Mouse (Mus musculus) heart, embryonic 15.5 days (tissue): ENCODE data around the gene Htr5b. TPM values are rescaled to one million over a fixed set of nuclear protein-coding genes. Genes with fewer than 3 reads are reported as not detected.

Experiments used
- ATAC-seq: fragments of 200-750 bp; cut with Nextera tagmentation; replicated peaks from 2 replicates; pipeline ENCODE4 v1.8.0; 2017; ENCODE audit warnings: low read depth, moderate TSS enrichment; ENCODE audit not compliant: insufficient number of reproducible peaks, insufficient read depth, low FRiP score
- H3K27ac ChIP-seq: fragments of 300-500 bp; sonication (generic); 2 replicates; pipeline ENCODE4 v1.5.1; 2015; ENCODE audit warnings: mild to moderate bottlenecking, inconsistent platforms
- H3K27me3 ChIP-seq: fragments of 300-500 bp; sonication (generic); 2 replicates; pipeline ENCODE4 v1.6.1; 2015; ENCODE audit warnings: inconsistent platforms
- H3K36me3 ChIP-seq: fragments of 300-500 bp; sonication (generic); 2 replicates; pipeline ENCODE4 v1.6.1; 2015; ENCODE audit warnings: mild to moderate bottlenecking, inconsistent platforms
- H3K4me1 ChIP-seq: fragments of 300-500 bp; sonication (generic); replicated peaks from 2 replicates; pipeline ENCODE4 v1.6.1; 2015; ENCODE audit warnings: inconsistent platforms
- H3K4me2 ChIP-seq: fragments of 300-500 bp; sonication (generic); 2 replicates; pipeline ENCODE4 v1.6.1; 2015; ENCODE audit warnings: inconsistent platforms, mild to moderate bottlenecking, moderate library complexity
- H3K4me3 ChIP-seq: fragments of 300-500 bp; sonication (generic); 2 replicates; pipeline ENCODE4 v1.5.1; 2015; ENCODE audit warnings: mild to moderate bottlenecking, inconsistent platforms
- H3K9ac ChIP-seq: fragments of 300-500 bp; sonication (generic); 2 replicates; pipeline ENCODE4 v1.6.1; 2015; ENCODE audit warnings: mild to moderate bottlenecking, inconsistent platforms
- H3K9me3 ChIP-seq: fragments of 300-500 bp; sonication (generic); replicated peaks from 2 replicates; pipeline ENCODE4 v1.6.1; 2016; ENCODE audit warnings: inconsistent platforms
- WGBS: fragments of 180-500 bp; shearing (Covaris S2); methylation state at CpG from one replicate; pipeline ENCODE4 v1.1.7; 2015; ENCODE audit warnings: mixed read lengths; 5-methylcytosine and 5-hydroxymethylcytosine counted together
- polyA plus RNA-seq: library from polyadenylated mRNA; unstranded; fragments of >200 nt; fragmentation: Nextera tagmentation; extraction: Ambion mirVana; gene quantifications from 2 replicates; pipeline ENCODE4 v1.2.1, GENCODE M21; 2015

Gene Htr5b
- polyA plus RNA-seq, 1 experiment from 2014 or later: 0.06 TPM

- H3K36me3 ChIP-seq: no peaks in the 10 kb centered on the region
- H3K9ac ChIP-seq: no peak overlapping the region
- no peak overlapping the region for H3K4me3 ChIP-seq
- H3K27me3 ChIP-seq: peaks cover 38% of the 10 kb centered on the region
- H3K27ac ChIP-seq: no peak overlapping the region
- 48% methylated on average over 7 of the region's 7 CpGs for WGBS
- no peaks in the 10 kb centered on the region for H3K9me3 ChIP-seq
- ATAC-seq: no peak; the same call in 1 of the 2 replicates
- H3K4me2 ChIP-seq: no peak overlapping the region
- H3K4me1 ChIP-seq: peaks cover 15% of the 10 kb centered on the region
Observed at GRCm38 (mm10) chr1:121531439-121531838, 3.2 kb upstream of the Htr5b start.

DNA sequence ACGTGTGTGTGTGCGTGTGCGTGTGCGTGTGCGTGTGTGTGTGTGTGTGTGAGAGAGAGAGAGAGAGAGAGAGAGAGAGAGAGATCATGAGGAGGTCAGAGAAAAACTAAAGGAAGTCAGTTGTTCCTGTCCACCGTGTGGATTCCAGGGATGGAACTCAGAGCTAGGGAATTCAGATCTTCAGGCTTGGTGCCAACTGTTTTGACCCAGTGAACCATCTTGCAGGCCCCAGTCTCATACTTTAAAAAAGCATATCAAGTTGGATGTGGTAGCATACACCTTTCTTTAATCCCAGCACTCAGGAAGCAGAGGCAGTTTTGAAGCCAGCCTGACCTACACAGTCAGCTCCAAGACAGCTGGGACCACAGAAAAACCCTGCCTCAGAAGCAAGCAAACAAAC lies 1.0 kb upstream of the Htr5b start:
- no peaks in the 10 kb centered on the region for H3K9me3 ChIP-seq
- H3K27me3 ChIP-seq: peaks cover 42% of the 10 kb centered on the region

GRCm38 (mm10) chr1:121527600-121528398 lies 466 bp downstream of the Htr5b start:
- H3K27me3 ChIP-seq: peaks cover 42% of the 10 kb centered on the region
- ATAC-seq: no peak
- H3K4me2 ChIP-seq: peak overlapping the region; percentile 73
- H3K9ac ChIP-seq: no peak overlapping the region
- H3K27ac ChIP-seq: no peak overlapping the region
- H3K9me3 ChIP-seq: no peaks in the 10 kb centered on the region
- no peaks in the 10 kb centered on the region for H3K36me3 ChIP-seq
- peaks cover 15% of the 10 kb centered on the region for H3K4me1 ChIP-seq
- H3K4me3 ChIP-seq: peak overlapping the region; percentile 41
- WGBS: 15% methylated on average over 55 of the region's 55 CpGs

More for the DNA sequence above, 1.0 kb upstream of the Htr5b start:
- Histone ChIP-seq H3K4me3 (no peak overlapping the region), H3K4me2 (no peak overlapping the region), H3K36me3 (no peaks in the 10 kb centered on the region), H3K27ac (no peak overlapping the region), H3K4me1 (peaks cover 15% of the 10 kb centered on the region), H3K9ac (no peak overlapping the region)
- ATAC-seq: no peak
- 77% methylated on average over 6 of the region's 6 CpGs for WGBS

DNA sequence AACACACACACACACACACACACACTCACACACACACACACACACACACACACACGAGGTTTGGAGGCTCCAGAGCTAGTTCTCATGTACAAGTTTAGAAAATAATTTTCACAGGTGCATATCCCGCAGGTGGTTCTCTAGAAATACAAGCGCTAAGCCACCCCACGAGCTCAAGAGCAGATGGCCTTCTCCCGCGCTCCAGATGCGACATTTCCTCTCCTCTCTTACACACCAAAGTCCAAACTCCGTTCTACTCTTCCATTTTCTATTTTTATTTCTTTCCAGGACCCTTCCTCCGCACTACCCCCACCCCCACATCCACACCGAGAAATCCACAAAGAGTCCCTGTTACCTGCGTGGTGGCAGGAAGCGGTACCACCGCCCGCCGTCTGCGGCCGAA lies 1.2 kb downstream of the Htr5b start:
- Histone ChIP-seq H3K36me3 (no peaks in the 10 kb centered on the region), H3K4me2 (peak overlapping the region; percentile 73; the same call in 1 of the 2 replicates), H3K9me3 (no peaks in the 10 kb centered on the region), H3K9ac (no peak overlapping the region), H3K4me3 (peak overlapping the region; percentile 41; the same call in 1 of the 2 replicates), H3K27me3 (peaks cover 42% of the 10 kb centered on the region), H3K4me1 (peaks cover 15% of the 10 kb centered on the region), H3K27ac (no peak overlapping the region)
- no peak for ATAC-seq
- WGBS: 46% methylated on average over 17 of the region's 17 CpGs

DNA sequence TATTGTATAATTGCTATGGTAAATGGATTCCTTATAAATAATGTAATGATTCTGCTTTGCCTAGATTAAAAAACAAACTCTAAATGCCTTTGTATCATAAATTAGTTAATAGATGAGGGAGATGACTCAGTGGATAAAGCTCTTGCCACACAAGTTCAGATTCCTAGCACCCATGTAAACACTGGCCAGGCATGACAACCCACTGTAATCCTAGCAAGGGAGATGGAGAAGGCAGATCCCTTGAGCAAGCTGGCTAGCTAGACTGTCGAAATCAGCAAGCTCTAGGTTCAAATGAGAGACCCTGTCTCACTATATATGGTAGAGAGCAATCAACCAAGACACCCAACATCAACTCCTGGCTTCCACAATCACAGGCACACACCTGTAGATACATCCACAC lies 9.7 kb downstream of the Htr5b start:
- no peak overlapping the region for H3K4me3 ChIP-seq
- no peaks in the 10 kb centered on the region for H3K9me3 ChIP-seq
- no peaks in the 10 kb centered on the region for H3K4me1 ChIP-seq
- H3K27me3 ChIP-seq: no peaks in the 10 kb centered on the region
- no peak overlapping the region for H3K27ac ChIP-seq
- 52% methylated on average over 1 of the region's 1 CpGs for WGBS
- no peak overlapping the region for H3K9ac ChIP-seq
- H3K4me2 ChIP-seq: no peak overlapping the region
- no peaks in the 10 kb centered on the region for H3K36me3 ChIP-seq
- ATAC-seq: no peak

DNA sequence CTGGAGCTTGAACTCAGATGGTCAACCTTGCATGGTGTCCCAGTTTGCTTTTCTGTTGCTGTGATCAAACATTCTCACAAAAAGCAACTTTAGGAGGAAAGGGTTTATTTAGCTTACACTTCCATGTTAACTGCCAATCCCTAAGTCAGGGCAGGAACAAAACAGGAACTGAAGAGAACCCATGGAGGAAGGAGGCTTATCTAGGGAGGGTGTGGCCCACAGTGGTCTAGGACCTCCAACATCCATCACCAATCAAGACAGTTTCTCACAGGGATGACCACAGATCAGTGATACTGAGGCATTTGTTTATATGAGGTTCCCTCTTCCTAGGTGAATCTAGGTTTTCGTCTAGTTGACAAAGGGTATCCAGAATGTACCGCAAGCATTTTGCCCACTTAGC lies 16.3 kb downstream of the Htr5b start:
- no peak for ATAC-seq
- peaks cover 4% of the 10 kb centered on the region; the same call in 1 of the 2 replicates for H3K36me3 ChIP-seq
- 0 out of 2 replicates have a peak, but pooled peaks cover 4% of the 10 kb centered on the region for H3K9me3 ChIP-seq
- no peak overlapping the region for H3K4me3 ChIP-seq
- H3K27me3 ChIP-seq: no peaks in the 10 kb centered on the region
- H3K4me2 ChIP-seq: no peak overlapping the region
- no peak overlapping the region for H3K9ac ChIP-seq
- H3K27ac ChIP-seq: no peak overlapping the region
- 84% methylated on average over 2 of the region's 2 CpGs for WGBS
- no peaks in the 10 kb centered on the region for H3K4me1 ChIP-seq

GRCm38 (mm10) chr1:121511186-121511585 lies 17.1 kb downstream of the Htr5b start:
- Histone ChIP-seq H3K36me3 (peaks cover 4% of the 10 kb centered on the region; the same call in 1 of the 2 replicates), H3K9me3 (0 out of 2 replicates have a peak, but pooled peaks cover 4% of the 10 kb centered on the region), H3K27me3 (no peaks in the 10 kb centered on the region), H3K9ac (no peak overlapping the region), H3K27ac (no peak overlapping the region), H3K4me1 (no peaks in the 10 kb centered on the region), H3K4me3 (no peak overlapping the region), H3K4me2 (no peak overlapping the region)
- 36% methylated on average over 2 of the region's 2 CpGs for WGBS
- no peak for ATAC-seq

DNA sequence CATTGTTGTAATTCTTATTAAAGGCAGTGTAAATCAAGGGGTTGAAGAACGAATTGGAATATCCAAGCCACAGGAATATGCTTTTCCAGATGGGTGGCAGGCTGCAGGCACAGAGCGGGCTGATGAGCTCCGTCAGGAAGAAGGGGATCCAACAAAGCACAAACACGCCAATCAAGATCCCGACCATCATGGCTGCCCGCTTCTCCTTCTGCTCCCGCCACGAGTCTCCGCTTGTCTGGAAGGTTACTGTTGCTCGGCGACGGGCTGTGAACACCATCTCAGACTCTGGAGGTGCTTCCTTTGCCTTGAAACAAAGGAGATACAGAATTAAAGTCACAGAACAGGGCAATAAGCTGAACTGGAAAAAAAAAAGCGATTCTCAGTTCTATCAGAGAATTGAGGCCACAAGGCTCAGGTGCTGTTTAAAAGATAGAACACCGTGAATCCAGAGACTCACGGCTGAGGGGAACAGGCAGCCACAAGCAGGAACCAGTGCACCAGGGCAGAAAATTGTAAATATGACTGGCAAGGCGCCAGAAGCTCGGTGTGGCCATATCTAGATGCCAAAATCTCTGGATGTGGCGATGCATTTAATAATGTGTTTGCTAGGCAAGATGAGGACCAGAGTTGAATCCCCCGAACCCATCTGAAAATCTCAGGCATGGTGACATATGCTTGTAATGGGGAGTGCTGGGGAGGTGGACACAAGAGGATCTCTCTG lies 17.7 kb downstream of the Htr5b start:
- H3K4me1 ChIP-seq: no peaks in the 10 kb centered on the region
- 0 out of 2 replicates have a peak, but pooled peaks cover 4% of the 10 kb centered on the region for H3K9me3 ChIP-seq
- no peak overlapping the region for H3K27ac ChIP-seq
- no peak overlapping the region for H3K4me2 ChIP-seq
- no peak for ATAC-seq
- no peak overlapping the region for H3K4me3 ChIP-seq
- 82% methylated on average over 19 of the region's 19 CpGs for WGBS
- H3K27me3 ChIP-seq: no peaks in the 10 kb centered on the region
- peaks cover 4% of the 10 kb centered on the region; the same call in 1 of the 2 replicates for H3K36me3 ChIP-seq
- no peak overlapping the region for H3K9ac ChIP-seq

- ATAC-seq: no peak
- Histone ChIP-seq H3K36me3 (peaks cover 4% of the 10 kb centered on the region), H3K4me1 (no peaks in the 10 kb centered on the region), H3K4me3 (no peak overlapping the region), H3K27me3 (no peaks in the 10 kb centered on the region), H3K9me3 (0 out of 2 replicates have a peak, but pooled peaks cover 4% of the 10 kb centered on the region), H3K4me2 (no peak overlapping the region), H3K27ac (no peak overlapping the region), H3K9ac (no peak overlapping the region)
- 76% methylated on average over 2 of the region's 2 CpGs for WGBS
Observed at GRCm38 (mm10) chr1:121508729-121509128, 19.5 kb downstream of the Htr5b start.

GRCm38 (mm10) chr1:121497093-121497492 lies 31.2 kb downstream of the Htr5b start:
- no peak overlapping the region for H3K4me3 ChIP-seq
- H3K9ac ChIP-seq: no peak overlapping the region
- WGBS: 91% methylated on average over 4 of the region's 4 CpGs
- no peak overlapping the region for H3K4me2 ChIP-seq
- no peaks in the 10 kb centered on the region for H3K9me3 ChIP-seq
- no peak for ATAC-seq
- peaks cover 75% of the 10 kb centered on the region for H3K36me3 ChIP-seq
- no peak overlapping the region for H3K27ac ChIP-seq
- H3K27me3 ChIP-seq: no peaks in the 10 kb centered on the region
- H3K4me1 ChIP-seq: no peaks in the 10 kb centered on the region

DNA sequence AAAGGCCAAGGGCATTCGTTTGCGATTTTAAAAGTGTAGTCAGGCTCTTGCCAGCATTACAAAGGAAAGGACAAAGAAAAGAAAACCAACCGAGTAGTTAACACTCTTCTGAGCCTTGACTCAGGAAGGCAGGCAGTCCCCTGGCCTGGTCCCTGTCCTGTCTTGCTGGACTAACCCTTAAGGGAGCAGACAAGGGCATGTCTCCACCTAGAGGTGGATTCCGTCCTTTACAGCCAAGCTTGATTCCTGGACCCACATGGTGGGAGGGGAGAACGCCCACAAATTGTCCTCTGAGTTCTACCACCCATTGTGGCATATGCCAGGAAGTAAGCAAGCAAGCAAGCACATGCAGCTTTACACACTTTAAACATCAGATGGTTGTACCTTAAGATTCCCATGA lies 38.0 kb downstream of the Htr5b start:
- Histone ChIP-seq H3K4me3 (no peak overlapping the region), H3K4me2 (no peak overlapping the region), H3K36me3 (peaks cover 56% of the 10 kb centered on the region), H3K9ac (no peak overlapping the region), H3K4me1 (no peaks in the 10 kb centered on the region), H3K27me3 (no peaks in the 10 kb centered on the region), H3K9me3 (no peaks in the 10 kb centered on the region), H3K27ac (no peak overlapping the region)
- WGBS: 30% methylated on average over 5 of the region's 5 CpGs
- ATAC-seq: no peak
